Mouse (Mus musculus) liver, adult 2 months (tissue): Measurements from ENCODE around the gene Tfcp2l1. TPM values are rescaled to one million over a fixed set of nuclear protein-coding genes. Genes with fewer than 3 reads are reported as not detected.
A peak's percentile ranks its signal among the peaks of the same experiment; 100 is the strongest.

Experiments
- DNase-seq: peaks from one replicate; pipeline ENCODE4 v3.0.0-alpha.2; 2011; ENCODE audit warnings: low read depth, low spot score; ENCODE audit errors: extremely low read depth
- H3K27ac ChIP-seq: fragments of 200-500 bp; replicated peaks from 2 replicates; pipeline ENCODE4 v1.5.1; 2012; ENCODE audit warnings: low read depth, mild to moderate bottlenecking, control low read depth, inconsistent platforms, low read length; ENCODE audit not compliant: insufficient read depth
- H3K27me3 ChIP-seq: fragments of 200-500 bp; 2 replicates; pipeline ENCODE4 v1.6.1; 2012; ENCODE audit warnings: mild to moderate bottlenecking, moderate library complexity, low read length, inconsistent platforms; ENCODE audit not compliant: control insufficient read depth, insufficient read depth
- H3K36me3 ChIP-seq: fragments of 200-500 bp; 2 replicates; pipeline ENCODE4 v1.6.1; 2012; ENCODE audit warnings: low read length, inconsistent platforms; ENCODE audit not compliant: control insufficient read depth, insufficient read depth
- H3K4me1 ChIP-seq: fragments of 200-500 bp; 2 replicates; pipeline ENCODE4 v1.6.1; 2011; ENCODE audit warnings: low read length; ENCODE audit not compliant: control insufficient read depth, insufficient read depth
- H3K4me3 ChIP-seq: fragments of 200-500 bp; 2 replicates; pipeline ENCODE4 v1.5.1; 2011; ENCODE audit warnings: low read depth, mild to moderate bottlenecking, control low read depth, low read length, moderate library complexity; ENCODE audit not compliant: insufficient read depth
- H3K79me2 ChIP-seq: fragments of 200-500 bp; 2 replicates; pipeline ENCODE4 v1.6.1; 2012; ENCODE audit warnings: inconsistent platforms, mild to moderate bottlenecking, low read length, moderate library complexity; ENCODE audit not compliant: control insufficient read depth, insufficient read depth
- H3K9ac ChIP-seq: fragments of 200-500 bp; 2 replicates; pipeline ENCODE4 v1.6.1; 2012; ENCODE audit warnings: low read depth, mild to moderate bottlenecking, control low read depth, inconsistent platforms, low read length
- CTCF ChIP-seq: fragments of 200-500 bp; IDR thresholded peaks from 2 replicates; pipeline ENCODE4 v1.5.1; 2011; ENCODE audit warnings: low read depth, low read length, control low read depth
- POLR2A ChIP-seq: fragments of 200-500 bp; IDR thresholded peaks from 2 replicates; pipeline ENCODE4 v1.6.1; 2011; ENCODE audit warnings: low read length, control low read depth; ENCODE audit not compliant: insufficient read depth; ENCODE audit errors: extremely low read depth
- WGBS: fragments of 180-500 bp; shearing (Covaris S2); methylation state at CpG from one replicate; pipeline ENCODE4 v1.1.7; 2018; 5-methylcytosine and 5-hydroxymethylcytosine counted together
- polyA plus RNA-seq: library from polyadenylated mRNA; depleted of rRNA; stranded (reverse); fragments of >200 nt; gene quantifications from 2 replicates; pipeline ENCODE4 v1.2.3, GENCODE M21; 2012; rRNA removed
- total RNA-seq: library from RNA; depleted of rRNA; stranded (reverse); fragments of >200 nt; gene quantifications from 2 replicates; pipeline ENCODE4 v1.2.3, GENCODE M21; 2014; rRNA removed

Tfcp2l1 gene
- total RNA-seq (1.6 and 3.6 TPM in 2 replicates), polyA plus RNA-seq (2.5 and 3.3 TPM in 2 replicates)

DNA sequence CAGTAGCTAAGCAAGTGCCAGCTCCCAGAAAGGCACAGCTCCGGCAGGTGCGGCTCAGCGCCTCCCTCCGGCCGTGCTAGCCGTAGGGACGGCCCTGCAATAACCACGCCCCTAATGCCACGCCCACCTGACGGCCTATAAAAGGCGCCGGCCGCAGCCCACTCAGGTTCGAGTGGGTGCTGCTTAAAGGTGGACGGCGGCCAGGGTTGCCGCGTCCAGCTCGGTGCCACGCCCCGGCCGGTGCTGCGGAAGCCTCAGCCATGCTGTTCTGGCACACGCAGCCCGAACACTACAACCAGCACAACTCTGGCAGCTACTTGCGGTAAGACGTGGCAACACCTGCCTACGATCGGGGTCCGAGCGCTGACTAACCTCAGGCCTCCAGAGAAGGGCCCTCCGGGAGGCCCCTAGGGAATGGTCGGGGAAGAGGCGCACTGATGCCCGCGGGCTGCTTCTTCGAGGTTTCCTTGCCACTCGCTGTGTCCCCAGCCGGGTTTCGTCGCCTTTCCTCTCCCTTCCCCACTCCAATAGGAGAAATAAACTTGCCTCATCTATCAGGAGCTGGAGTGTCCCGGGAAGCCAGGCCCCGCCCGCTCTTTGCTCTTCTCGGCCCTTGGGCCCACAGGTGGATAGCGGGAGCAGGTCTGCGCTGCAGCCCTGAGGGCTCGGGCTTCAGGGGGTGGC is at the start of gene Tfcp2l1:
TSS of gene Tfcp2l1 (plus strand) at position 165 of the 684 bp plus-strand sequence.
- Histone ChIP-seq H3K4me3 (peak within 1 kb of the TSS; percentile 56), H3K27ac (no peak within 1 kb of the TSS), H3K9ac (peak within 1 kb of the TSS; percentile 34), H3K27me3 (no peaks in the 10 kb centered on the region), H3K36me3 (no peaks in the 10 kb centered on the region), H3K79me2 (no peaks in the 10 kb centered on the region), H3K4me1 (no peaks in the 10 kb centered on the region)
- DNase-seq = peak; percentile 84
- TF ChIP-seq POLR2A (peak; percentile 53; the same call in 1 of the 2 replicates), CTCF (peak; percentile 63)
- WGBS = under 1% methylated on average over 48 of the region's 48 CpGs

DNA sequence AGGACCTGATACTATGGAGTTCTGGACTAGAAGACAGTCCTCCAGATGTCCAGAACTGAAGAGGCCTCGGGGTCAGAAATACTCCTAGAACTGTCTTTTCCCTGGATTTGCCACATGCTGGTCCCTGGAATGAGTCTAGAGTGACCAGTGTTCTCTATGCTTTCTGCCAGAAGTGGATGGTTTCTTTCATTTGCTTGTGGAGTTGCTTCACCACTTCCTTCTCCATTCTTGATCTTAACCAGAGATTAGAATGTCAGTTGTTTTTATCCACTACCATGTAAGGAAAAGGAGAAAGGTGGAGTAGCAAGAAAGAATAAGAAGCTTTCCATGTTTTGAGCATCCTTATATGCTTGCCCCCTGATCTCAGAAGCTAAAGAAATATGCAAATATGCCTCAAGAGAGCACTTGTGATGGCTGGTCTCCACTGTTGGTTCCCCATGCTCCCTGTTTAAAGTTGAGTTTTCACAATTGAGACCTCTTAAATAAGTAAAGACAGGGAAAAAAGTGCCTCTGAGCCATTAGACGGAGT is 47.5 kb upstream of the Tfcp2l1 start:
- 94% methylated on average over 2 of the region's 2 CpGs for WGBS
- Histone ChIP-seq H3K79me2 (no peaks in the 10 kb centered on the region), H3K36me3 (peaks cover 22% of the 10 kb centered on the region)

DNA sequence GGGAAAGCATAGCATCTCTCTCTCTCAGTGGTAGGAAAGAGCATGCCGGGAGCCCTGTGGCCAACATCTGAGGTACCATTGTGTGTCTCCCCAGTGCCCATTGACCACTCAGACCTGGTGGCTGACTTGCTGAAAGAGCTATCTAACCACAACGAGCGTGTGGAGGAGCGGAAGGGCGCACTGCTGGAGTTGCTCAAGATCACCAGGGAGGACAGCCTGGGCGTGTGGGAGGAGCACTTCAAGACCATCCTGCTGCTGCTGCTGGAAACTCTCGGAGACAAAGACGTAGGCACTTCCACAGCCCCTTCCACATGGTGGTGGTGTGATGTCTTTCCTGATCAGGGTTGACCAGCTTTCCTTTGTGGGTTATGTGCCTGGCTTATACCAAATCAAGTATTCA is 46.6 kb upstream of the Tfcp2l1 start:
- Histone ChIP-seq H3K4me3 (no peak overlapping the region), H3K27me3 (no peaks in the 10 kb centered on the region), H3K4me1 (no peaks in the 10 kb centered on the region), H3K36me3 (peaks cover 16% of the 10 kb centered on the region), H3K79me2 (no peaks in the 10 kb centered on the region), H3K27ac (no peak overlapping the region), H3K9ac (no peak overlapping the region)
- 97% methylated on average over 8 of the region's 8 CpGs for WGBS
- TF ChIP-seq CTCF (no peak), POLR2A (no peak)
- DNase-seq = no peak

More for the DNA sequence above, 47.5 kb upstream of the Tfcp2l1 start:
- Histone ChIP-seq H3K27me3 (no peaks in the 10 kb centered on the region), H3K27ac (no peak overlapping the region), H3K4me3 (no peak overlapping the region), H3K4me1 (no peaks in the 10 kb centered on the region), H3K9ac (no peak overlapping the region)
- DNase-seq = no peak
- TF ChIP-seq CTCF = no peak
- no peak for TF ChIP-seq POLR2A

DNA sequence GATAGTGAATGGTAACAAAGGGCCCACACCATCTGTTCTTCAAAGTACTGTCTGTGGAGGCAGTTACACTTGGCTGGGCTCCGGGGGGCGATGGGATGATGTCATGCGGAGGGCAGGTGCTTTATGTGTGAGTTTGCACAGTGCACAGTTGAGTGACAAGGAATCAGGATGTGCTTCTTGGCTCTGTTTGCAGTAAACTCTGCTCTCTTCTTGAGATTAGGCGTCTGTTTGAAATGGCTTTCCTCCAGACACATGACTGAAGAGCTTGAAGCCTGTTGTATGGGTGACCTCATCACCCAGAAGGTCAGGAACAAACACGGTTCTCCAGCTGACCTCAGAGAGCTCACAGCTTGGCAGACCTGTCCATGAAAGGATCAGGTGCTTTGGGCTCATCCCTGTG is 38.0 kb upstream of the Tfcp2l1 start:
- Histone ChIP-seq H3K27ac (no peak overlapping the region), H3K9ac (no peak overlapping the region), H3K4me3 (no peak overlapping the region), H3K36me3 (peaks cover 15% of the 10 kb centered on the region), H3K27me3 (no peaks in the 10 kb centered on the region), H3K4me1 (peaks cover 12% of the 10 kb centered on the region), H3K79me2 (no peaks in the 10 kb centered on the region)
- WGBS = 57% methylated on average over 5 of the region's 5 CpGs
- TF ChIP-seq POLR2A = no peak
- no peak for TF ChIP-seq CTCF
- peak; percentile 84 for DNase-seq

DNA sequence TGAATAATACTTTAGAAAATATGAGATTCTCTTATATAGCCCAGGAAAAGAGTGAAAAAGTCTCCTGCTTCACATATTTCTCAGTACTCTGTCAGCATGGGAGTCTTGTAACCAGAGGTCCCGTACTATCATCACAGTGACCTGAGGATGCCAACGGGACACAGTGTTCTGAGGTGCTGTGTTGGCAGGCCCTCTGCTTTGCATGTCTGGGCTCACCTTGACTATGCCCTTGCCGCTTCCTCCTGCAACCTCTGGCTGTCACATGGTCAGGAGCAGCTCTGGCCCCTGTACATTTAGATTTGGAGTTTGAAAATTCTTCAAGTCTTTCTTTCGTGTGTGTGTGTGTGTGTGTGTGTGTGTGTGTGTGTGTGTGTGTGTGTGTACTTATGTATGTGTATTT is 34.8 kb upstream of the Tfcp2l1 start:
- TF ChIP-seq CTCF (no peak), POLR2A (no peak)
- DNase-seq = peak; percentile 20
- WGBS = 88% methylated on average over 4 of the region's 4 CpGs
- Histone ChIP-seq H3K27me3 (no peaks in the 10 kb centered on the region), H3K36me3 (peaks cover 15% of the 10 kb centered on the region), H3K9ac (no peak overlapping the region), H3K27ac (no peak overlapping the region), H3K4me3 (no peak overlapping the region), H3K79me2 (no peaks in the 10 kb centered on the region), H3K4me1 (peaks cover 25% of the 10 kb centered on the region)

DNA sequence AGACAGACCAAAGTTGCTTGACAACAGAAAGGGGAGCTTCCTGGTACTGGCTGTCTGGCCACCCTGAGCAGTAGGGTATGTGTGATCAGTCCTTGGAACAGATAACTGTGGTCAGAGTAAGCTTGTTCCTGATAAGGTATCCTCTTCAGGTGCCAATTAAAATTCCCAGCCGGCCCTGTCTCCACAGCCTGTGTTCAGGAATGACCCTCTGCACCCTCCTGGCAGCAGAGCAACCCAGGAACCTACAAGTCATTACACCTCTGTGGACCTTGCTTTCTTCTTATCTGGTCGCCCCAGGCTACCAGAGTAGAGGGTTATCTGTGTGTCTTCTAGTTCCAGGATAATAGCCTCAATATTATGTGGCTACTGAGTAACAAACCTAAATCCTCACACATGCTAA is 32.4 kb upstream of the Tfcp2l1 start:
- TF ChIP-seq POLR2A (no peak), CTCF (no peak)
- H3K79me2 ChIP-seq = no peaks in the 10 kb centered on the region
- H3K27me3 ChIP-seq = no peaks in the 10 kb centered on the region
- peaks cover 18% of the 10 kb centered on the region for H3K4me1 ChIP-seq
- peak overlapping the region; percentile 50 for H3K27ac ChIP-seq
- H3K4me3 ChIP-seq = no peak overlapping the region
- WGBS = 16% methylated on average over 2 of the region's 2 CpGs
- no peak overlapping the region for H3K9ac ChIP-seq
- peaks cover 14% of the 10 kb centered on the region for H3K36me3 ChIP-seq
- DNase-seq = peak; percentile 91
